Mouse (Mus musculus) forebrain, embryonic 15.5 days (tissue): Measurements from ENCODE around the gene Nrap. TPM values are rescaled to one million over a fixed set of nuclear protein-coding genes. Genes with fewer than 3 reads are reported as not detected.

ENCODE experiments used
- ATAC-seq: fragments of 200-750 bp; cut with Nextera tagmentation; replicated peaks from 2 replicates; pipeline ENCODE4 v1.8.0; 2017; ENCODE audit warnings: mild to moderate bottlenecking, moderate TSS enrichment, moderate library complexity
- H3K27ac ChIP-seq: fragments of 300-500 bp; sonication (generic); replicated peaks from 2 replicates; pipeline ENCODE4 v1.5.1; 2015; ENCODE audit warnings: mild to moderate bottlenecking, inconsistent platforms
- H3K27me3 ChIP-seq: fragments of 300-500 bp; sonication (generic); 2 replicates; pipeline ENCODE4 v1.6.1; 2015; ENCODE audit warnings: inconsistent platforms
- H3K36me3 ChIP-seq: fragments of 300-500 bp; sonication (generic); 2 replicates; pipeline ENCODE4 v1.6.1; 2015; ENCODE audit warnings: mild to moderate bottlenecking, inconsistent platforms
- H3K4me1 ChIP-seq: fragments of 300-500 bp; sonication (generic); 2 replicates; pipeline ENCODE4 v1.6.1; 2015; ENCODE audit warnings: inconsistent platforms
- H3K4me2 ChIP-seq: fragments of 300-500 bp; sonication (generic); replicated peaks from 2 replicates; pipeline ENCODE4 v1.6.1; 2015; ENCODE audit warnings: mild to moderate bottlenecking, inconsistent platforms
- H3K4me3 ChIP-seq: fragments of 300-500 bp; sonication (generic); 2 replicates; pipeline ENCODE4 v1.5.1; 2015; ENCODE audit warnings: mild to moderate bottlenecking, inconsistent platforms
- H3K9ac ChIP-seq: fragments of 300-500 bp; sonication (generic); replicated peaks from 2 replicates; pipeline ENCODE4 v1.6.1; 2015; ENCODE audit warnings: mild to moderate bottlenecking, inconsistent platforms
- H3K9me3 ChIP-seq: fragments of 300-500 bp; sonication (generic); 2 replicates; pipeline ENCODE4 v1.6.1; 2016; ENCODE audit warnings: inconsistent platforms
- WGBS: fragments of 180-500 bp; shearing (Covaris S2); methylation state at CpG from one replicate; pipeline ENCODE4 v1.1.7; 2015; ENCODE audit warnings: mixed read lengths; 5-methylcytosine and 5-hydroxymethylcytosine counted together
- polyA plus RNA-seq: library from polyadenylated mRNA; unstranded; fragments of >200 nt; fragmentation: Nextera tagmentation; extraction: Ambion mirVana; gene quantifications from 2 replicates; pipeline ENCODE4 v1.2.1, GENCODE M21; 2015

Nrap gene
- polyA plus RNA-seq, 1 experiment from 2014 or later = 0.45 TPM

DNA sequence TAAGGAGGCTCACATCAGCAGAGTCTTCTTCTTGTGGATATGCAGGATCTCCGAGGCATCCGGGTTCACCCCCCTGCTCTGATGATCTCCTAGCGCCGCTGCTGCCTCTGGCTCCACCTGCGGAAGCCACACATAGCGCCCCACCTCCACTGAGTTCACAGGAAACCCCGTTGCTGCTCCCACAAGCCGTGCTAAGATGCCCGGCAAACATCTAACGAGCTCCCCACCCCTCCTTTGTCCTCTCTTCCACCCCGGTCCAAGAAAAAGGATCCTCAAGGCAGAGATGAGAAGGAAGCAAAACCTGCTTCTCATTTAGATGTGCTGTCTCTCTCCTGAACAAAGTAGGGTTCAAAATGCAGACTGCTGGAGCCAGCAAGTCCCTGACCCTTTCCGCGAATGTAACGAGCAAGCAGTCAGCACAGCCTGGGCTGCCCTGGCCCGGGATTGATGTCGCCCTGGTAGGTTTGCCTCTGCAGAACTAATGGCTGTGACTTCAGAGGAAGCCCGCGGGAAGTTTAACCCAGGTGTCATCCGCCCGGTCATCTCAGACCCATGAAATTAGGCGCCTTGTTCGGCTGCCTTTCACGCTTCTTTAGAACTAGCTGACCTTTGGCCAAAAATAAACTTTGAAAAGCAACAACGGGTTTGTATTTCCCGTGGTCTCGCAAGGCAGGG, 69.5 kb downstream of the Nrap start:
- Histone ChIP-seq H3K4me2 (peak overlapping the region; percentile 10; the same call in 1 of the 2 replicates), H3K36me3 (no peaks in the 10 kb centered on the region), H3K27ac (no peak overlapping the region), H3K4me1 (peaks cover 10% of the 10 kb centered on the region; the same call in 1 of the 2 replicates), H3K27me3 (no peaks in the 10 kb centered on the region), H3K4me3 (no peak overlapping the region), H3K9ac (no peak overlapping the region), H3K9me3 (no peaks in the 10 kb centered on the region)
- no peak for ATAC-seq
- WGBS = 34% methylated on average over 26 of the region's 26 CpGs

DNA sequence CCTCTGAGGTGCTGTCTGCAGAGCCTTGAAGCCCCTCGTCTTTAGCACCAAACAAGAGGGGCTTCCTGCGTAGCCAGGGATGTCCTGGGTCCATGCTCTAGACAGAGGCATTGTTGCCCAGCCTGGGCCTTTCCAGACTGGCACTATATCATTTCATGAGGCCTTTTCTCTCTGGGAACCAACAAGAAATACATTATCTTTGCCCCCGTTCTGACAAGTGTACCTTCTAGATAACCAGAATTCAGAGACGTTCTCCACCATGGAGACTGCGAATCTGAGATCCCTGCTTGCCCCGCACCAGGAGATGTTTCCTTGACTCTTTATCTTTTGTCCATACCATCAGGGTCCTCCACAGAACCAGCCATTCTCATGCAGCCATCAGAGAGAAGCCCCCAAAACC, 70.2 kb downstream of the Nrap start:
- 94% methylated on average over 6 of the region's 6 CpGs for WGBS
- Histone ChIP-seq H3K27ac (no peak overlapping the region), H3K27me3 (no peaks in the 10 kb centered on the region), H3K36me3 (no peaks in the 10 kb centered on the region), H3K9ac (no peak overlapping the region), H3K4me1 (peaks cover 10% of the 10 kb centered on the region; the same call in 1 of the 2 replicates), H3K4me2 (no peak overlapping the region), H3K4me3 (no peak overlapping the region), H3K9me3 (no peaks in the 10 kb centered on the region)
- no peak for ATAC-seq

DNA sequence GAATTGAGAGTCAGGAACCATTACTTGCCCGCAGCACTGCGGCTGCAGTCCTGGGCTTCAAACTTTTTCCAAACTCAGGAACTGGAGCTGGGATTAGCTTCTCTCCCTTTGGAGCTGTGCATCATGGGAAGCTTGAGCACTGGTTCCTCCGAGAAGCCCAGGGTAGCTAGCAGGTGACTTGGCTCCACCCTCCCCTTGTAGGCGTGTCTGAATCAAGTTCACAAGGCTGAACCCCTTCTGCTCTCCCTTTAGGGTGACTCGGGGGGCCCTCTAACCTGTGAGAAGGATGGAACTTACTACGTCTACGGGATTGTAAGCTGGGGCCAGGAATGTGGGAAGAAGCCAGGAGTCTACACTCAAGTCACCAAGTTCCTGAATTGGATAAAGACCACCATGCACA, 70.6 kb downstream of the Nrap start:
- Histone ChIP-seq H3K4me3 (no peak overlapping the region), H3K9me3 (no peaks in the 10 kb centered on the region), H3K9ac (no peak overlapping the region), H3K4me1 (peaks cover 10% of the 10 kb centered on the region; the same call in 1 of the 2 replicates), H3K4me2 (no peak overlapping the region), H3K36me3 (no peaks in the 10 kb centered on the region), H3K27me3 (no peaks in the 10 kb centered on the region), H3K27ac (no peak overlapping the region)
- ATAC-seq = no peak
- 91% methylated on average over 7 of the region's 7 CpGs for WGBS

DNA sequence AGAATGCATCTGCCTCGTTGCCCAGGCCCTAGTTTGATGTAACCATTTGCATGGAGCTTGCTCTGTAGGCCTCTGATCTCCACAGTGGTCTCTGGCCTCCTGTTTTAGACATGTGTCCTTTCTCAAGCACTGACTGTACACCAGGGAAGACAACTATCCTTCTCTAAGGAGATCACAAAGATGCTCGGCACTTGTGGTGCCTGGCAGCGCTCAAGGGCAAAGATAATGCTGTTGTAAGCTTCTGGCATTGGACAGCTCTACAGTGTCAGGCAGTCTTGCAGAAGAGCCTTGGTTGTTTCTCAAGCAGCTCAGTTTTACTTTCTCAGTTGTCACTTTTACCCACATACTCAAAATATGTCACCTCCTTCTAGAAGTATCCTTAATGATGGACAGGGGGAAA, 73.3 kb downstream of the Nrap start:
- WGBS = 83% methylated on average over 3 of the region's 3 CpGs
- no peak for ATAC-seq
- H3K4me1 ChIP-seq = peaks cover 10% of the 10 kb centered on the region; the same call in 1 of the 2 replicates
- no peaks in the 10 kb centered on the region for H3K27me3 ChIP-seq
- H3K9ac ChIP-seq = no peak overlapping the region
- no peak overlapping the region for H3K27ac ChIP-seq
- H3K9me3 ChIP-seq = no peaks in the 10 kb centered on the region
- H3K4me3 ChIP-seq = no peak overlapping the region
- no peak overlapping the region for H3K4me2 ChIP-seq
- H3K36me3 ChIP-seq = no peaks in the 10 kb centered on the region

DNA sequence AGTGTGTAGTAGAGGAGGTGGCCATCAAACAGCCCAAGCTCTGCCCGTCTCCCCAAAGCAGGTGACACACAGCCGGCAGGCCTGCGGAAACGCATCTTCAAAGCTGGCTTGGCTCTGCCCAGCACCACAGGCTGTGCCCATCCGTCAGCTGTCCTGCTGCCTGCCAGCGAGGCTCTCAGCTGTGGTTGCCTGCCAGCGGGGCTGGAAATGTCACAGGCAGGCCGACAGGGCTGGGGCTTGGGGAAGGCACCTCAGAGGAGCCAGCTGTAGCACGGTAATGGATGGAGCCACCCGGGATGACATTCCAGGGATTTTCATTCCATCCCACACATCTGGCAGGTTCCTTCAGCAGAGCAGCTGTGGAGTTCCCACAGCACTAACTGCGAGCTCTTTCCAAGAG, 89.0 kb downstream of the Nrap start:
- Histone ChIP-seq H3K4me2 (no peak overlapping the region), H3K9ac (no peak overlapping the region), H3K27me3 (no peaks in the 10 kb centered on the region), H3K4me3 (no peak overlapping the region), H3K36me3 (no peaks in the 10 kb centered on the region), H3K27ac (no peak overlapping the region), H3K9me3 (no peaks in the 10 kb centered on the region), H3K4me1 (no peaks in the 10 kb centered on the region)
- 76% methylated on average over 11 of the region's 11 CpGs for whole genome bisulfite sequencing
- ATAC-seq = no peak

DNA sequence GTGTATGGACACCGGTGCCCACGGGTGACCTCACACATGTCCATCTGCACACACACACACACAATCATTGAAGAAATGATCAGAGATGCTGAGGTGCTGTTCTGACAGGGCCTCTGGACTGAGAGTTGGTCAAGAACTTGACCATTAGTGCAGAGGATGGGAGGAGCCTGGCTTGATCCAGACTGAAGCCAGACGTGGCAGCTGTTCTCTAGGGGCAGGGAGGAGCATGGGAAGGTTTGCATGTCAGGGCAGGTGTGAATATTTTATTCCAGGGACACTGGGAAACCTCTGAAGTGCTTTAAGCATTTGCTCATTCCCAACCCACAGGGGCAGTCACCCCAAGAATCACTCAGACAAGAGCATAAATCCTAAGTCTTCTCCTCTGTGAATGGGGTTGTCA, 92.6 kb downstream of the Nrap start:
- Histone ChIP-seq H3K4me2 (no peak overlapping the region), H3K36me3 (no peaks in the 10 kb centered on the region), H3K27ac (no peak overlapping the region), H3K9me3 (no peaks in the 10 kb centered on the region), H3K4me3 (no peak overlapping the region), H3K9ac (no peak overlapping the region), H3K27me3 (no peaks in the 10 kb centered on the region), H3K4me1 (peaks cover 6% of the 10 kb centered on the region)
- ATAC-seq = no peak
- 67% methylated on average over 3 of the region's 3 CpGs for WGBS

DNA sequence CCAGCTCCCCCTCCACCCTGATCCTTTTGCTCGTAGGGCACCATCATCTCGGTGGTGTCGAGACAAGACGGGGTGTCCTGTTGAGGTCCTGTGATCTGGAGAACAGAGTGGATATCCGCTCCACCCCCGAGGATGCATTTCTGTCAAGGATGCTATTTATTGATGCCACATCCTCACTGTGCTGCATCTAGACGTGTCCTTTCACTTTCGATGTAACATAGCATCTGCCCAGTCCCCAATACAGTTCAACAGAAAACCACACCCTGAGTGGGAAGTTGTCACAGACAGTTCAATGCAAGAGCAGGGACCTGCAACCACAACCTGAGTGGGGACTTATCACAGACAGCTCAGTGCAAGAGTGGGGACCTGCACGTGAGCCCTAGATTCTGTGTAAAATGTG, 93.2 kb downstream of the Nrap start:
- WGBS = 78% methylated on average over 9 of the region's 9 CpGs
- Histone ChIP-seq H3K27me3 (no peaks in the 10 kb centered on the region), H3K9ac (no peak overlapping the region)

DNA sequence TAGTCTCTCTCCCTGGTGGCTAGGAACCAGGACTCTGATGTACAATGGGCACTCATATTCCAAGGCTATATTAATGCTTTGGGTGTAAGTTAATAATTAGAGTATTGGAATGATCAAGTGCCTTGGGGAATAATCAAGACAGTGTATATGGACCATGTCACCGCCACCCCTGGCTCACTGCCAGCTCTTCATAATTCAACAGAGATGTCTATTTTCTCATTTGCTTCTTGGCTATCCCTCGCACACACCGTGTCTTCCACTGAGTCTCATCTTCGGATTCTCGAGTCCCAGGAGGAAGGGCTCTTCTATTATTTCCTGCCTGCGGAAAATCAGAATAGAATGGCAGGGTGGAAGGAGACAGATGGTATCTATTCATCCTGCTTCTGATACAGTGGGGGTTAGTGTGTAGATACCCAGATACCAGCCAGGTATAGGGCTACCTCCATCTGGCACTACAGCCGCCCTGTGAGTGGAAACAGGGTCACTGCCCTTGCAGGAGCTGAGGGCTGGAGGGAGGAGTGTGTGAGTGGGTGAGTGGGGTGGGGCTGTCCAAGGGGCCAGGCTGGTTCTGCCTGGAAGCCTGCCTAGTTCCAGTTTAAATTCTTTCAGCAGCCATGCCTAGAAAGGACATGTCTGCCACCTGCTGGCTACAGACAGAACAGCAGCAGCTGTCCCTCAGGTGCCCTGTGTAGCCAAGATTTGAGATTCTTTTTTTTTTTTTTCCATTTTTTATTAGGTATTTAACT, 95.0 kb downstream of the Nrap start:
- Histone ChIP-seq H3K9me3 (no peaks in the 10 kb centered on the region), H3K4me1 (peaks cover 19% of the 10 kb centered on the region), H3K27me3 (no peaks in the 10 kb centered on the region), H3K4me2 (no peak overlapping the region), H3K4me3 (no peak overlapping the region), H3K27ac (0 out of 2 replicates have a peak overlapping the region, but pooled peaks have one; percentile 11), H3K9ac (no peak overlapping the region), H3K36me3 (no peaks in the 10 kb centered on the region)
- WGBS = 48% methylated on average over 7 of the region's 7 CpGs
- ATAC-seq = peak; percentile 81

More for the DNA sequence above, 93.2 kb downstream of the Nrap start:
- Histone ChIP-seq H3K4me2 (no peak overlapping the region), H3K4me3 (no peak overlapping the region), H3K27ac (no peak overlapping the region), H3K4me1 (peaks cover 12% of the 10 kb centered on the region), H3K9me3 (no peaks in the 10 kb centered on the region), H3K36me3 (no peaks in the 10 kb centered on the region)
- no peak for ATAC-seq

DNA sequence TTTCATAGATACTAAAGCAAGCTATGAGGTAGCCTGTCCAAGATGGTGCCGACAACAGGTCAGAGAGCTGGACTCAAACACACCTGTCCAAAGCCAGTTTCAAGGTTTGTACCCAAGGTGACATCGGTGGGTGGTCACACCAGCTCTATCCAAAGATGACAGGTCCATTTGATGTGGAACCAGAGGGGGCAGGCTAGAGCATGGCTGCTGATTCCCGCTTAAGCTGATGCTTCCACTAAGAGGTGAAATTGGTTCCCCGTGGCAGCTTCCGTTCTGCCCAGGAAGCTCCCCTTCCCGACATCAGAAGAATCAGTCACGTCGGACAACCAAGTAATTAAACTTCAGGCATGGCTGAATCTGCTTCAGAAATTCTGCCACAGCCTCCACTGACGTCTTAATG, 97.5 kb downstream of the Nrap start:
- Histone ChIP-seq H3K4me1 (peaks cover 19% of the 10 kb centered on the region), H3K27ac (no peak overlapping the region), H3K4me2 (no peak overlapping the region), H3K4me3 (no peak overlapping the region), H3K9ac (no peak overlapping the region), H3K36me3 (no peaks in the 10 kb centered on the region), H3K27me3 (no peaks in the 10 kb centered on the region), H3K9me3 (no peaks in the 10 kb centered on the region)
- 70% methylated on average over 9 of the region's 9 CpGs for WGBS
- ATAC-seq = no peak

DNA sequence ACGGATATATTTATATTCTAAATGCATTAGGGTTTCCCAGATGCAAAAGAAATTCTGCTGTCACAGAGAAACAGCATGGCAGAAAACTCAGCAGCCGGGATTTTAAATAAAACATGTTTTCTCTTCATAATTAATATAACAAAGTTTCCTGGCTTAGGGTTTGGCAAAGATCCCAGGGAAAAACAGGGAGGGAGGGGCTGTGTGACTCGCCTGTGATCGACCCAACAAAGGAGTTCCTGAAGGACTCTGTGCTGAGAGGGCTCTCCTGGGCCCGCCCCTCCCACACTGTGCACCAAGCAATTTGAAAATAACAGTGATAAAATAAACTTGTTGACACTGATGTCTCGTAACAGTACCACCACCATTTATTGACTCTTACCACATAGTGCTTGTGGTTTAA, 97.9 kb downstream of the Nrap start:
- no peaks in the 10 kb centered on the region for H3K27me3 ChIP-seq
- WGBS = 21% methylated on average over 6 of the region's 6 CpGs
- 0 out of 2 replicates have a peak, but pooled peaks have one; percentile 54 for ATAC-seq
- H3K4me2 ChIP-seq = no peak overlapping the region
- no peaks in the 10 kb centered on the region for H3K9me3 ChIP-seq
- no peak overlapping the region for H3K9ac ChIP-seq
- H3K4me1 ChIP-seq = peaks cover 19% of the 10 kb centered on the region
- H3K27ac ChIP-seq = 0 out of 2 replicates have a peak overlapping the region, but pooled peaks have one; percentile 20
- no peaks in the 10 kb centered on the region for H3K36me3 ChIP-seq
- no peak overlapping the region for H3K4me3 ChIP-seq

DNA sequence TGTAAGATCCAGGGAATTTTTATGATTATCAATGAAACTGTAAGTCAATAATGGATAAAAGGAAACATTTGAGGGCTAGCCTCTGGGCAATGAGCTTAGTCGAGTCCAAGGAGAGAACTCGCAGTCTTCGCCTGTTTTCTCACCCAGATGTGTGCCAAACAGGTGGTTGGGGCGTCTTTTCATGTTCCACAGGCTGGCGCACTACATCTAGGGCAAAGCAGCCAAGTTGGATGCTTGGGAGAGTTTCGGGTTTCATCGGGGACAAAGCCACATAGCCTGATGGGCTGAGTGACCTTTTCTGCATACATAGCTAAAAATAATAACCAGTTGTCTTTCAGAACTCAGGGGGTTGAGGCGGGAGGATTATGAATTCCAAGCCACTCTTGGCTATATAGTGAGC, 100.2 kb downstream of the Nrap start:
- Histone ChIP-seq H3K4me2 (no peak overlapping the region), H3K36me3 (no peaks in the 10 kb centered on the region), H3K9ac (no peak overlapping the region), H3K27me3 (no peaks in the 10 kb centered on the region), H3K4me3 (no peak overlapping the region), H3K4me1 (peaks cover 15% of the 10 kb centered on the region), H3K27ac (no peak overlapping the region), H3K9me3 (no peaks in the 10 kb centered on the region)
- no peak for ATAC-seq
- WGBS = 82% methylated on average over 8 of the region's 8 CpGs

DNA sequence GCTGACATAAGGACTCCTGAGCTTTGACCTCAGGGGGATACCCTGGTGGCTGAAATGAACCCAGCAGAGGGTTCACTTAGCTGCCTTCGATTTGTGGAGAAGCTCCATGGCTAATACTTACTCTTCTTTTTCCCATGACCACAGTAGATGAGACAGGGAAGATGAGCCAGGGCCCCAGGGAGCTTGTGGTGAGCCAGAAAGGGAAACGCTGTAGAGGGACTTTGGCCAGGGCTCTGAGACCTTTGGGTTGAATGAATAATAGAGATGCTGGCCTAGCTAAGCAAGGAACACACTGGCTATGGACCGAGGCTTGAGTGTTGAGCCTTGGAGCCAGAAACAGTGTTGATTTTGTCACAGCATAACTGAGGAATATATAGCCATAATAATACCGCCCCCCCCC, 101.4 kb downstream of the Nrap start:
- no peak for ATAC-seq
- Histone ChIP-seq H3K9me3 (no peaks in the 10 kb centered on the region), H3K4me2 (no peak overlapping the region), H3K9ac (no peak overlapping the region), H3K4me3 (no peak overlapping the region), H3K27ac (no peak overlapping the region), H3K36me3 (no peaks in the 10 kb centered on the region), H3K27me3 (no peaks in the 10 kb centered on the region), H3K4me1 (peaks cover 13% of the 10 kb centered on the region)
- 87% methylated on average over 4 of the region's 4 CpGs for whole genome bisulfite sequencing
